Comparison of ENCODE assay signal across 8 mouse cellular contexts in the genomic region with DNA sequence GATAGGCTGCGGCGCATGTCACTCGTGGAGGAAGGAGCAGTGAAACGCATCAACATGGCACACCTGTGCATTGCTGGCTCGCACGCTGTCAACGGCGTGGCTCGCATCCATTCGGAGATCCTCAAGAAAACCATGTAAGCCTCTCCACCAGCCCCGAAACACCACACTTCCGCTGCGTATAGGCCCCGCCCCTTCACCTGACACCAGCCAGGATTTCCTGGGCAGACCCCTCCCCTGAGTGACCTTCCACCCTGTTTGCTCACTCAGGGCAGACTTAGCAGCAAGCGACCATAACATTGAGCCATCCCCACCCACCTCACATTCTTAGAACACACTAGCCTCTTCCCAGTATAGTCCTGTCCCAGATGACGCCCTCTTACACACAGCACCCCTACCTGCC. TPM values are rescaled to one million over a fixed set of nuclear protein-coding genes. Genes with fewer than 3 reads are reported as not detected.
A peak's percentile ranks its signal among the peaks of the same experiment; 100 is the strongest.
DNase-seq lines count a peak whose midpoint lies in the region; ATAC-seq and TF ChIP-seq lines count a peak whose summit lies in the region.

No protein-coding gene starts in this region.

- peak overlapping the region; percentile 72 for H3K4me2 ChIP-seq in kidney, embryonic 15.5 days
- H3K4me2 ChIP-seq in embryonic facial prominence, embryonic 15.5 days (replicated peaks): peak overlapping the region; percentile 42
- H3K4me2 ChIP-seq in limb, embryonic 14.5 days (replicated peaks; ENCODE audit: low read depth, low read length, severe bottlenecking): peak overlapping the region; percentile 49
- H3K4me2 ChIP-seq in midbrain, postnatal 0 days (ENCODE audit: low read depth, low read length, poor library complexity, severe bottlenecking): peak overlapping the region; percentile 61

- H3K4me3 ChIP-seq in kidney, embryonic 15.5 days (replicated peaks): peak overlapping the region; percentile 39
- peak overlapping the region; percentile 29 for H3K4me3 ChIP-seq in embryonic facial prominence, embryonic 15.5 days (replicated peaks)
- H3K4me3 ChIP-seq in limb, embryonic 14.5 days (replicated peaks; ENCODE audit: low read length): peak overlapping the region; percentile 27
- H3K4me3 ChIP-seq in midbrain, postnatal 0 days (ENCODE audit: low read depth, low read length): peak overlapping the region; percentile 28; the same call in 1 of the 2 replicates

- peak; percentile 50; the same call in 1 of the 2 replicates for ATAC-seq in kidney, embryonic 15.5 days (replicated peaks; ENCODE audit: low FRiP score)
- ATAC-seq in embryonic facial prominence, embryonic 15.5 days (ENCODE audit: insufficient number of reproducible peaks, low FRiP score, low TSS enrichment, low read depth): 0 out of 2 replicates have a peak, but pooled peaks have one; percentile 13
- no peak for ATAC-seq in limb, embryonic 14.5 days (ENCODE audit: low FRiP score, low read depth)
- ATAC-seq in midbrain, postnatal 0 days (ENCODE audit: low FRiP score): peak; percentile 49

- peaks cover 8% of the 10 kb centered on the region for H3K36me3 ChIP-seq in kidney, embryonic 15.5 days
- no peaks in the 10 kb centered on the region for H3K36me3 ChIP-seq in embryonic facial prominence, embryonic 15.5 days
- no peaks in the 10 kb centered on the region for H3K36me3 ChIP-seq in limb, embryonic 14.5 days (ENCODE audit: control insufficient read depth, insufficient read depth, low read length)
- no peaks in the 10 kb centered on the region for H3K36me3 ChIP-seq in midbrain, postnatal 0 days (ENCODE audit: insufficient read depth, low read length)

- no peaks in the 10 kb centered on the region for H3K27me3 ChIP-seq in kidney, embryonic 15.5 days
- 0 out of 2 replicates have a peak, but pooled peaks cover 4% of the 10 kb centered on the region for H3K27me3 ChIP-seq in embryonic facial prominence, embryonic 15.5 days
- no peaks in the 10 kb centered on the region for H3K27me3 ChIP-seq in limb, embryonic 14.5 days (ENCODE audit: control insufficient read depth, insufficient read depth, low read length)
- no peaks in the 10 kb centered on the region for H3K27me3 ChIP-seq in midbrain, postnatal 0 days (ENCODE audit: insufficient read depth, low read length)

- H3K9ac ChIP-seq in kidney, embryonic 15.5 days: peak overlapping the region; percentile 33
- H3K9ac ChIP-seq in embryonic facial prominence, embryonic 15.5 days: no peak overlapping the region
- H3K9ac ChIP-seq in limb, embryonic 14.5 days (ENCODE audit: low read depth, low read length, severe bottlenecking): peak overlapping the region; percentile 31; the same call in 1 of the 2 replicates
- H3K9ac ChIP-seq in midbrain, postnatal 0 days (replicated peaks; ENCODE audit: low read length, poor library complexity, severe bottlenecking): peak overlapping the region; percentile 20; the same call in 1 of the 2 replicates

- H3K4me1 ChIP-seq in kidney, embryonic 15.5 days: peaks cover 44% of the 10 kb centered on the region
- H3K4me1 ChIP-seq in embryonic facial prominence, embryonic 15.5 days: peaks cover 18% of the 10 kb centered on the region
- peaks cover 8% of the 10 kb centered on the region for H3K4me1 ChIP-seq in limb, embryonic 14.5 days (ENCODE audit: control insufficient read depth, insufficient read depth, low read length)
- H3K4me1 ChIP-seq in midbrain, postnatal 0 days (ENCODE audit: insufficient read depth, low read length): peaks cover 4% of the 10 kb centered on the region; the same call in 1 of the 2 replicates

- no peaks in the 10 kb centered on the region for H3K9me3 ChIP-seq in kidney, embryonic 15.5 days (replicated peaks)
- H3K9me3 ChIP-seq in embryonic facial prominence, embryonic 15.5 days (replicated peaks): no peaks in the 10 kb centered on the region
- no peaks in the 10 kb centered on the region for H3K9me3 ChIP-seq in limb, embryonic 14.5 days (ENCODE audit: control insufficient read depth, low read length)
- H3K9me3 ChIP-seq in midbrain, postnatal 0 days (ENCODE audit: low read length): no peaks in the 10 kb centered on the region

- no peak for TF ChIP-seq CTCF in midbrain, postnatal 0 days (IDR thresholded peaks at IDR 0.05)

- no peak for DNase-seq in kidney, postnatal 36 days
- DNase-seq in limb, embryonic 14.5 days (ENCODE audit: low spot score): no peak
- DNase-seq in midbrain, postnatal 0 days (ENCODE audit: low spot score): peak; percentile 36
- DNase-seq in urinary bladder, adult 18-20 months (ENCODE audit: low spot score in 2 of 2): no peak
- DNase-seq in frontal cortex, postnatal 10 days (ENCODE audit: low spot score in 2 of 2): no peak
- DNase-seq in right cerebral cortex, postnatal 10 days (ENCODE audit: low spot score in 2 of 2): no peak

- WGBS in kidney, embryonic 15.5 days: 6% methylated on average over 16 of the region's 16 CpGs
- 3% methylated on average over 16 of the region's 16 CpGs for WGBS in embryonic facial prominence, embryonic 15.5 days
- 5% methylated on average over 16 of the region's 16 CpGs for WGBS in limb, embryonic 14.5 days
- WGBS in midbrain, postnatal 0 days: 11% methylated on average over 16 of the region's 16 CpGs

- H3K27ac ChIP-seq in kidney, embryonic 15.5 days: 0 out of 2 replicates have a peak overlapping the region, but pooled peaks have one; percentile 48
- no peak overlapping the region for H3K27ac ChIP-seq in embryonic facial prominence, embryonic 15.5 days (replicated peaks)
- no peak overlapping the region for H3K27ac ChIP-seq in limb, embryonic 14.5 days (replicated peaks; ENCODE audit: low read depth, low read length)
- 0 out of 2 replicates have a peak overlapping the region, but pooled peaks have one; percentile 47 for H3K27ac ChIP-seq in midbrain, postnatal 0 days (ENCODE audit: low read depth, low read length)

- no peak for TF ChIP-seq POLR2A in limb, embryonic 14.5 days (IDR thresholded peaks at IDR 0.05; ENCODE audit: borderline replicate concordance, extremely low read depth, insufficient read depth, insufficient read length)

RNA-seq across cellular contexts. Expression of gene Pygm, which starts 5.6 kb away (rescaled TPM):
- polyA plus RNA-seq in kidney, embryonic 15.5 days (2015; fragmentation: Nextera tagmentation; extraction: Ambion mirVana): 28.2 and 30.4 TPM in 2 replicates
- 35.6 and 38.9 TPM in 2 replicates for polyA plus RNA-seq in embryonic facial prominence, embryonic 15.5 days (2015; fragmentation: Nextera tagmentation; extraction: Ambion mirVana)
- 20.5 and 23.9 TPM in 2 replicates for polyA plus RNA-seq in limb, embryonic 14.5 days (2012; rRNA removed)
- 17.3 and 22.8 TPM in 2 replicates for polyA plus RNA-seq in limb, embryonic 14.5 days (2014; fragmentation: Nextera tagmentation; extraction: Ambion mirVana)
- 16.4 and 25.8 TPM in 2 replicates for total RNA-seq in midbrain, postnatal 0 days (2014; rRNA removed)
- 11.7 and 13.2 TPM in 2 replicates for polyA plus RNA-seq in midbrain, postnatal 0 days (2015; fragmentation: Nextera tagmentation; extraction: Ambion mirVana)

RNA-seq across cellular contexts. Expression of gene Rasgrp2, which starts 9.3 kb away (rescaled TPM):
- polyA plus RNA-seq in kidney, embryonic 15.5 days (2015; fragmentation: Nextera tagmentation; extraction: Ambion mirVana): 89.5 and 97.6 TPM in 2 replicates
- 39.9 and 45.0 TPM in 2 replicates for polyA plus RNA-seq in embryonic facial prominence, embryonic 15.5 days (2015; fragmentation: Nextera tagmentation; extraction: Ambion mirVana)
- 27.6 and 38.0 TPM in 2 replicates for polyA plus RNA-seq in limb, embryonic 14.5 days (2012; rRNA removed)
- 23.4 and 27.5 TPM in 2 replicates for polyA plus RNA-seq in limb, embryonic 14.5 days (2014; fragmentation: Nextera tagmentation; extraction: Ambion mirVana)
- 250 and 291 TPM in 2 replicates for total RNA-seq in midbrain, postnatal 0 days (2014; rRNA removed)
- 232 and 264 TPM in 2 replicates for polyA plus RNA-seq in midbrain, postnatal 0 days (2015; fragmentation: Nextera tagmentation; extraction: Ambion mirVana)

RNA-seq across cellular contexts. Expression of gene Sf1, which starts 26.3 kb away (rescaled TPM):
- 155 and 165 TPM in 2 replicates for polyA plus RNA-seq in kidney, embryonic 15.5 days (2015; fragmentation: Nextera tagmentation; extraction: Ambion mirVana)
- 132 and 145 TPM in 2 replicates for polyA plus RNA-seq in embryonic facial prominence, embryonic 15.5 days (2015; fragmentation: Nextera tagmentation; extraction: Ambion mirVana)
- 252 and 276 TPM in 2 replicates for polyA plus RNA-seq in limb, embryonic 14.5 days (2012; rRNA removed)
- polyA plus RNA-seq in limb, embryonic 14.5 days (2014; fragmentation: Nextera tagmentation; extraction: Ambion mirVana): 149 and 159 TPM in 2 replicates
- 70.5 and 92.2 TPM in 2 replicates for total RNA-seq in midbrain, postnatal 0 days (2014; rRNA removed)
- 90.2 and 95.5 TPM in 2 replicates for polyA plus RNA-seq in midbrain, postnatal 0 days (2015; fragmentation: Nextera tagmentation; extraction: Ambion mirVana)

RNA-seq across cellular contexts. Expression of gene Nrxn2, which starts 28.7 kb away (rescaled TPM):
- polyA plus RNA-seq in kidney, embryonic 15.5 days (2015; fragmentation: Nextera tagmentation; extraction: Ambion mirVana): 6.3 TPM in 2 replicates
- polyA plus RNA-seq in embryonic facial prominence, embryonic 15.5 days (2015; fragmentation: Nextera tagmentation; extraction: Ambion mirVana): 1.7 and 1.8 TPM in 2 replicates
- 3.6 and 6.1 TPM in 2 replicates for polyA plus RNA-seq in limb, embryonic 14.5 days (2012; rRNA removed)
- 1.3 and 2.6 TPM in 2 replicates for polyA plus RNA-seq in limb, embryonic 14.5 days (2014; fragmentation: Nextera tagmentation; extraction: Ambion mirVana)
- 382 and 409 TPM in 2 replicates for total RNA-seq in midbrain, postnatal 0 days (2014; rRNA removed)
- polyA plus RNA-seq in midbrain, postnatal 0 days (2015; fragmentation: Nextera tagmentation; extraction: Ambion mirVana): 74.3 and 75.7 TPM in 2 replicates

RNA-seq across cellular contexts. Expression of gene Map4k2, which starts 48.9 kb away (rescaled TPM):
- 18.7 and 21.9 TPM in 2 replicates for polyA plus RNA-seq in kidney, embryonic 15.5 days (2015; fragmentation: Nextera tagmentation; extraction: Ambion mirVana)
- polyA plus RNA-seq in embryonic facial prominence, embryonic 15.5 days (2015; fragmentation: Nextera tagmentation; extraction: Ambion mirVana): 15.6 and 16.7 TPM in 2 replicates
- polyA plus RNA-seq in limb, embryonic 14.5 days (2012; rRNA removed): 90.4 and 122 TPM in 2 replicates
- 8.8 and 10.5 TPM in 2 replicates for polyA plus RNA-seq in limb, embryonic 14.5 days (2014; fragmentation: Nextera tagmentation; extraction: Ambion mirVana)
- total RNA-seq in midbrain, postnatal 0 days (2014; rRNA removed): 70.6 and 86.8 TPM in 2 replicates
- 18.1 TPM in 2 replicates for polyA plus RNA-seq in midbrain, postnatal 0 days (2015; fragmentation: Nextera tagmentation; extraction: Ambion mirVana)

Comparison
In these comparisons a context has a peak if more than half of its experiments do, and no peak if none do; other contexts are left out.
1. H3K27ac ChIP-seq: peak in kidney, embryonic 15.5 days (single experiment) and midbrain, postnatal 0 days (single experiment); none in embryonic facial prominence, embryonic 15.5 days (single experiment) and limb, embryonic 14.5 days (single experiment).
2. Peak in every context shown above with its lines, with median percentiles within 50 percentile points of each other: H3K4me2 ChIP-seq and H3K4me3 ChIP-seq.